Mouse (Mus musculus): ENCODE results near the gene Rcan1.

The Rcan1 gene

GRCm38 (mm10) chr16:92467041-92467440 is 3.6 kb downstream of the Rcan1 start:
- DNase-seq: no peak

GRCm38 (mm10) chr16:92465642-92466526 is 4.8 kb downstream of the Rcan1 start:
- peak; percentile 97 for DNase-seq

- DNase-seq: no peak
These were observed 5.4 kb downstream of the Rcan1 start for GRCm38 (mm10) chr16:92465226-92465625.

DNA sequence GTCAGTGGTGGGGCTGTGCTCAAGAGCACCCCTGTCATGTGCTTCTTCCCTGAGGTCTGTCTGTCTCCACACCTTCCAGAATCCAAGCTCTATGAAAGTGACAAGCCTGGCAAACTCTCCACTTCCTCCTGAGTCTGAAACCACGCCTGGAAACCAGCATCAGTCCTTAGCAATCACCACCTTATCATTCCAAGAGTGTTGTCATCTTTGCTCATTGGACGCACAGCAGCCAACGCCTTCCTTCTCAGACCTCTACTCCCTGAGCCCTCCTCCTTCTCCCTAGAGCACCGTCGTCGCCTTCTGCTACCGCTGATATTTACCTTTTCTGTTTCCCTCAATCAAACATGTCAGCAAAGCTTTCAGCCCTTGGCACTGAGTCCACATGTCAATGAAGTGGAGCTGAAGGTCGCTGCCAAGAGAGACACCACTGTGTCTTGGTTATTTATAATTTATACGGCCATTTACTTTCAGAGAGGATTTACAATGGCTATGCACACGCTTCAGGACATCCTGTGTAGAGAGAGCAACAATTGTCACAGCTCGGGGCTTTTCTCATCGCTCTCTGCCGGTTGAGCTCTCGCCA is 6.2 kb downstream of the Rcan1 start:
- no peak for DNase-seq

- DNase-seq: no peak
These were observed 9.3 kb downstream of the Rcan1 start for GRCm38 (mm10) chr16:92461412-92461811.

- peak; percentile 34 for DNase-seq
These were observed 13.1 kb downstream of the Rcan1 start for GRCm38 (mm10) chr16:92457594-92457993.

DNA sequence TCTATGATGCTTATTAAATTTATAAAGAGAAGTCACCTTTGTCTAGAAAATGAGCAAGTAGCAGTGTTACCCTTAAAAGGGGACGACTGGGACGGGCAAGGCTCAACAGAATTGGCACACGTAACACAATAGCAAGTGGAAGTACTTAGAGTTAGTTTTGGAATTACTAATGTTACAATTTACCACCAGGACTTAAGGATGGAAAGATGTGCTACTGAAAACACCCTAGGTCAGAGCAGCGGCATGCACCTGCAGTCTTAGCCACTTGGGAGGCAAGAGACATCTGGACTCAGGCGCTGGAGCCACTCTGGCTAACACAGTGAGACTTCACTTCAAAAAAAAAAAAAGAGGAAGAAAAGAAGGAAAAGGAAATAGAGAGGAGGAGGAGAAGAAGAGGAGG is 14.7 kb downstream of the Rcan1 start:
- no peak for DNase-seq

- DNase-seq: no peak
These were observed 15.2 kb downstream of the Rcan1 start for GRCm38 (mm10) chr16:92455488-92455887.

DNA sequence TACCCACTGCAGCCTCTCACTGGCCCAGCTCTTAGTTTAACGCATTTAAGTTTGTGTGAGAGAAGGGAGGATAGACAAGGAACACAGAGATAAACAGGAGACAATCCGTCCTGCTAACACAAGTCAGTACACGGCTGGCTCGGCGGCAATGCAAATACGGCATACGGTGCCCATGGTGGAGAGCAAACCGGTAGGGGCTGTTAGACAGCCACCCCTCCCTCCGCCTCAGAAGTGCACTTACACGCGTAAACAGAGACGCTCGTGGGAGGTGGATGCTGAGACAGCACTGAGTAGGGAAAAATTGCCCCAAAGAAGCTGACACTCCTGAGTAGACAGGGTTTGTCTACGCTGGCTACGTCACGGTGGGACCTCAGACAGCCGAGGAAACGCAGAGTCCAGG is 16.2 kb downstream of the Rcan1 start:
- DNase-seq: no peak

DNA sequence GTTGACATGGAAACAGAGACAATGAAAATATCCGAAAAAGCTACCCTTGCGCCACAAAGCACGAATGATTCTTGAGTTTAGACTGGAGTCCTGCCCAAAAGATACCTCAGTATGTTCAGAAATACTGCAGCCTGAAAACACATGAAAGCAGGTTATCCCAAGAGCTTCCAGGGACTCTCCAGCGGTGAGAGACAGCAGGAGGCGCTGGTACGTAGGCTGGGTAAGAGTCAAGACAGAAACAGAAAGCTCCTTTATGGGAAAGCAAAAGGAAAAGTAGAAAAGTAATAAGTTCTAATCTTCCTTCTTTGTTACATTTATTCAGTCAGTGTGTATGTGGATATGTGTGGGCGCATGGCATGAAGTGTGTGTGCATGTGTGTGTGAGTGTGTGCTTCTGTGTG is 16.7 kb downstream of the Rcan1 start:
- no peak for DNase-seq

- no peak for DNase-seq
These were observed 18.1 kb downstream of the Rcan1 start for GRCm38 (mm10) chr16:92452609-92453008.

DNA sequence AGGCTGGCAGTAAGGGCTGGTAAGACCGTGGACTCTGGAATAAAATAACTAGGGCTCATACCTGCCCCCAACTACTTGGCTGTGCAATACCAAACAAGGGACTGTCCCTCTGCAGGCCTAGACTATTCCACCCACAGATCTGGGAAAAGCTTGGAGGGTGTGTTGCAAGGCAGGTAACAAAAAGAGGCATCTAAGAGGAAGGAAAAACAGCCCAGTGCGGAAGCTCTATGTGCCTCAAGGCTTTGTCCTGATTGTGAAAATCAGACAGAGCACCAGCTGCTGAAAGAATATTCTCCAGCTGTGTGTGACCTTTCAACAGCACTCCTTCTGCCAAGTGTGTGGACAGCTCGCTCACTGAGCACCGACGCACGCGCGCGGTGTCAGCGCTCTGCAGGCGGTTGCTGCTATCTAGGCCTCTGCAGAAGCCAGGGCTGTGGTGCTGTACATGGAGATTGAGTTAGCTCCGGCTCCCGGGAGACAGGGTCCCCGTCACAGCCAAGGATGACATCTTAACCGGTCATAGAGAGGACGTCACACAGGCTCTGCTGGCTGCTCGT is 19.1 kb downstream of the Rcan1 start:
- DNase-seq: no peak

- DNase-seq: no peak
These were observed 20.3 kb downstream of the Rcan1 start for GRCm38 (mm10) chr16:92450331-92450730.

GRCm38 (mm10) chr16:92449080-92449479 is 21.6 kb downstream of the Rcan1 start:
- DNase-seq: no peak

DNA sequence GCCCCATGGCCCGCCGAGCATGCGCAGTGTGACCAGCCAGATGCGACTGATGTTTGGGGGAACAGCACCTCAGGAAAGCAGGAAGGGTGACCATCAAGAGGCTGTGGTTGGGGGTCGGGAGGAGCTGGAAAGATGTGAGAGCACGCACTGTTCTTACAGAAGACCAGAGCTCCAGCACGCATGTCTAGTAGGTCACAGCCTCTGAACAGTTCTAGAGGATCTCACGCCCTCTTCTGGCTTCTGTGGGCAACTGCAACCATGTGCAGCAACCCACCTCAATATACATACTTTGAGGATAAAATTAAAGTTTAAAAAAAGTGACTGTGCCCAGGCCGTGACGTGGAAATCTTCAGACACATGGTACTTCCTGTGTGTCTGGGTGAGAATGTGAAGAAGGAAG is 25.3 kb downstream of the Rcan1 start:
- DNase-seq: peak; percentile 13

- DNase-seq: no peak
These were observed 27.0 kb downstream of the Rcan1 start for GRCm38 (mm10) chr16:92443644-92444113.

DNA sequence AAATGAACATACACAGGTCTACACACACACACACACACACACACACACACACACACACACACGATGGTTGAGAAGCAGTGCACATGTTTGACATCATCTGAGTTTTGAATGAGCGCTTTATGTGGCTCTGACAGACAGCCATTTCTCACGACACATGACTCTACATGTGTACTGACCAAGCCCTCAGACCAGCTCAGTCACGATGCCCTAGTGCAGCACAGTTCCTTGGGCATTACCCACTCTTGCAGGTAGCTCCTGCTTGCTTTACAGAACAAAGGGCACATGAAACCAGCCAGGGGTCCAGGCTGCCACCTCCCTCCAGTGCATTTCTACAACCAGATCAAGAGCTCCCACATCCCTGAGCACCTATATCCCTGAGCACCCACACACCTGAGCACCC is 27.7 kb downstream of the Rcan1 start:
- DNase-seq: no peak

GRCm38 (mm10) chr16:92442150-92442549 is 28.5 kb downstream of the Rcan1 start:
- no peak for DNase-seq

DNA sequence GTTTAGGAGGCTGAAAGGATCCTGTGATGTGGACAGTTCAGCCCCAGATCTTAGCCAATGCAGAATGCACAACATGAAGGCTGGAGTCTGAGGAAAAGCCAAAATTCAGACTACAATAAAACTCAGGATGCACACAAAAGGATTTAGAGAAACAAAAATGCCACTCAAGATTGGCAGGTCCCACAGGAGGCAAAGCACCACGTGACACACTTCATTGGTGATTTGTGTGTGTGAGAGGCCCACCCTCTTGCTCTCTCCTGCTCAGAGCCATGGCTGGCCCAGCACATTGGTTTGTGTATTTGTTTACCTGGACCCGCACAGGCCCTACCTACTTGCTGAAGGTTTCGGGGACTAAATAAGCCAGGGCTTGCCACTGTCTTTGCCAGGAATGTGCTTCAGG is 29.5 kb downstream of the Rcan1 start:
- DNase-seq: no peak

- DNase-seq: no peak
These were observed 30.4 kb downstream of the Rcan1 start for GRCm38 (mm10) chr16:92440229-92440628.

DNA sequence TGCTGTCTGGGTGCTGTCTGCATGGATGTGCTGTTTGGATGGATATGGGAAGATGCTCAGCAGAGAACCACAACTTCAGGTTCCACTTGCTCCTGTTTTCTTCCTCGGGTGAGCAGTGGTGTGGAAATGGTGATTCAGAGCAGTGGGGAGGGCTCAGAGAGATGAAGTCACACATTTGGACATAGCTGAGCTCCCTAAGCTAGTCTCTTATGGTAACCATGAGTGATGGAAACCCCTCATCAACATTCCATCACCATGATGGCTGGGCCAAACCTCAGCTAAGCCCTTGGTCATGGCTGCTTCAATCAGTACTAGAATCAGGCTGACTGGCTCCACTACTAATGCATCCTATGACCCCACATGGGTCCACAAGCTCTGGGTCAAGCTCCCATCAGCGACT is 30.9 kb downstream of the Rcan1 start:
- no peak for DNase-seq

GRCm38 (mm10) chr16:92435431-92435985 is 35.2 kb downstream of the Rcan1 start:
- DNase-seq: no peak

DNA sequence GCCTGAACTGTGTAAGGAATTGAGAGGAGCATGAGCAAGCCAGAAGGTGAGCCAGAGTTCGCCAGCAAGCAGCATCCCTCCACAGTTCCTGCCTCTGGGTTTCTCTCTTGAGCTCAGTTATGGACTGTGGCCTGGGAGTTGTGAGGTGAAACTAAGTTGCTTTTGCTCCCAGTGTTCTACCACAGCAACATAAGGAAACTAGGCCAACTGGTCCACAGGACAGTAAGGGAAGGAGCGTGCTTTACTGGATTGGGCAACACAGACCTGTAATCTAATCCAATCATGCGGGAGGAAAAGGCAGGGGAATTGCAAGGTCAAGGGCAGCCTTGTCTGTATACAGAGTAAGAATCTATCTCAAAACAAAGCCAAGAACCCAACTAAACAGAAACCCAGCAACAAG is 37.5 kb downstream of the Rcan1 start:
- no peak for DNase-seq

GRCm38 (mm10) chr16:92430731-92431130 is 39.9 kb downstream of the Rcan1 start:
- no peak for DNase-seq
